Mouse (Mus musculus) right cerebral cortex, postnatal 25 days (tissue): ENCODE data around the gene Npb.
A peak's percentile ranks its signal among the peaks of the same experiment; 100 is the strongest.

Source experiments
- DNase-seq: peaks from one replicate; pipeline ENCODE4 v3.0.0; 2022

The Npb gene

GRCm38 (mm10) chr11:120616617-120617294 lies 8.5 kb downstream of the Npb start:
- no peak for DNase-seq

- peak; percentile 94 for DNase-seq
These were observed 9.3 kb downstream of the Npb start, which contains the start of gene Pcyt2 for GRCm38 (mm10) chr11:120617519-120618112. Gene Pcyt2 (minus strand): TSS chr11:120617936.

- no peak for DNase-seq
These were observed 10.6 kb downstream of the Npb start for GRCm38 (mm10) chr11:120618619-120619535.

- DNase-seq, result no peak
These were observed 11.9 kb downstream of the Npb start for GRCm38 (mm10) chr11:120620195-120620594.

GRCm38 (mm10) chr11:120622805-120623204 lies 14.5 kb downstream of the Npb start:
- DNase-seq, result no peak

- peak; percentile 53 for DNase-seq
These were observed 15.8 kb downstream of the Npb start for GRCm38 (mm10) chr11:120623961-120624679.

DNA sequence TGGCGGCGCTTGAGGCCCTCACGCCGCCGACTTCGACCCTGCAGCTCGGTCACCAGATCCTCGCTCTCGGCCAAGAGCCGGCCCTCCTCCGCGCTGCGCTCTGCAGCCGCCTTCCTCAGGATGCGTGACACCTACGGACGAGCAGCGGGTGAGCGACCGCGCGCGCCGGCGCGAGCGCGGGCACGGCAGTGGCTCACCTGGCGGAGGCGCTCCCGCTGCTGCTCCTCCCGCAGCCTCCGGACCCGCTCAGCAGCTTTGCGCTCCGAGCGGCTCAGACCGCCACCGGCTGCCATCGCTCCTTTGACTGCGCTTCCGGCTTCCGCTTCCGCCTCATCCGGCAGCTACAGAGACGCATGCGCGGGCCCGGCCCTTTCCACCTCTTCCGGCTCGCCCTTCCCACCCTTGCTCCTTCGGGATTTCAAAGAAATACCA lies 16.4 kb downstream of the Npb start:
- DNase-seq, result peak; percentile 82

- no peak for DNase-seq
These were observed 17.0 kb downstream of the Npb start, which contains the start of gene Sirt7 for GRCm38 (mm10) chr11:120625152-120625775. Gene Sirt7 (minus strand): TSS chr11:120625240.

DNA sequence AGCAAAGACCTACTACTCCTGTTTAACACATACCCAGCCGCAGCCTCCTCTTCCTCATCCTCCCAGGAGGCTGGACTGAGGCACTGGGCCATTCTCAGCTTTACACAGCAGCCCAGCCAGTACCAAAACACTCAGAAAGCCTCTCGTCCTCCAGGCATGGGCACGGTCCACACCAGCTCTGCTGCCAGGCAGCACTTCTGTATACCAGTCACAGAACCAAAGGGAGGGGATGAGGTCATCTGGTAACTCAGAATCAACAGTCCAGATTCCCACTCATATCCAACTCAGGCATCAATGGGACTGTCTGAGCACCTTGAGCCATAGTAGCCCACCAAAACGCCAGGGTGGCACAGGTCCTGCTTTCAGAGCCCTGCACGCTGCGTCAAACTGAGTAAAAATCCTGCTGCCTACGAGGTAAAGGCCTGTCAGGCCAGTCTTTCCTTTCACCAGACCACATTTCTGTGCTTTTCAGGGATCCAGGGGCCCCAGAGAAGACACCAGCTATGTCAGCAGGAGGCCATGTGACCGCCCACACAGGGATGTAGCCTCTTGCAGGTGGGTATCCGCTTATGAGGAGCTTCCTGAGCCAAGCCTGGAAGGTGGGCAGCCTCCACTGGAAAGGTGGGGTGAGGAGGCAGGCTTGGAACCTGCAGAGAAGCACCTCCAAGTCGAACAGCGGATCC lies 18.6 kb downstream of the Npb start:
- no peak for DNase-seq

DNA sequence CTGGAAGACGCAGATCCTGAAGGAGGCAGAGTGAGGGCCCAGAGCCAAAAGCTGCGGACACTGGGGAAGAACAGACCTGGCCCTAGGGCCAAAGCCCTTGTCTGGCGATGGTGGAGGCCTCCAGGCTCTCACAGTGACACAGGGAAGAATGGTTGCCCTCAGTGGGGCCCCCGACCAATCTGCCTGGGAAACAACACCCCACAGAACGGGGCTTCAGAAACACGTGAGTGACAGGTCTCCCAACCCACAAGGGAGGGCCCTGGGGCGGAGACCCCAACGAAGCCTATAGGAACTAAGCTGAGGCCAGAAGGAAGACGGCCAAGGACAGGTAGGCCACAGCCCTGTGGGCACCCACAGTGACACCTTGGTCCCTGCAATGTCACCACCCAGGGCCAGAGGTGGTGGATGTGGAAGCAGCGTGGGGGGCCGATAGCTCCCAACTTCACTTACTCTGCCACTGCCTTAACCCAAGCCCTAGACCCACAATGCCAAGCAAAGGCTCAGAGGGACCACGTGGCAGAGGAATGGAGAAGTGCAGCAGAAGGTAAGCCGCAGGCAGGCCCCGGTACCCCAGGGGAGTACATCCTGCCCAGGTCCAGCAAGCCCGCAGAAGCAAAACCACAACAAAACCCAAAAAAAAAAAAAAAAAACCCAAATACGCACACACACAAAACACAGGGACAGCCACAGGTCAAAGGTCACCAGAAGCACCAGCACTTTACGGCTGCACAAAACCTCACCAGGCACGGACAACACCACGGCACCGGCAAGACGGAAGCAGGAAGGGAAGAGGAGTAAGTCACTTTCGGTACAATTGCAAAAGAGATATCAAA lies 19.4 kb downstream of the Npb start:
- no peak for DNase-seq

GRCm38 (mm10) chr11:120628601-120629340 lies 20.5 kb downstream of the Npb start:
- no peak for DNase-seq

DNA sequence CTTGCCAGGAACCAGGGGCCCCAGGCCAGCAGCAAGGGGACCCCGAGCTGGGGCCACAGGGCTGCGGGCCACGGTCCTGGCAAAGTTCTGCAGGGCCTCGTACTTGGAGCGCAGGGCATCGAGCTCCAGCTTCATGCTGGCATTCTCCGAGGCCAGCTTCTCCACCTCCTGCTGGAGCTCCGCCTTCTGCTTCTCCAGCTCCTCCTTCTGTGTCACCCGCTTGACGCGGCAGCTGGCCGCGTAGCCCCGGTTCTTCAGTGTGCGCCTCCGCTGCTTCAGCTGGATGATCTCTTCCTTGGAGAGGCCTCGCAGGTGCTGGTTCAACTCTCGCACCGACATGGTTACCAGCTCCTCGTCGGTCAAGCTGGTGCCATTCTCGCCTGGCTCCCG lies 21.1 kb downstream of the Npb start:
- no peak for DNase-seq

DNA sequence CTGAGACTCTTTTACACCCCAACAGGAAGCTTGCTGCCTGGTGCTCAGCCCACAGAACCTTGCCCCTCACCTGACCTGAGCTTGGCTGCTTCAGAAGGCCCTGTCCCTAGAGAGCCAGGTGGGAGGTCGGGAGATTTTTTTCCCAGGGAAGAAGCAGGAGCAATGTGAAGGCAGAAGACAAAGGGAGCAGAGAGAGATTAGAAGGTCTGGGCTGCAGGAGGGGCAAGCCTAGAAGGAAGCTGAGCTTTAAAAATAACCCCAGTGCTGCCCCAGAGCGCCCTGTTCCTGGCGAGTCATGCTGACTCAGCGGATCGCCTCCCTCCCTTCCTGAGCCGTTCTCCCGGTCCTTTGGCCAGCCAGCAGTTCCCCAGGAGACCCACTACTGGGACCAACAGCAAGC lies 21.6 kb downstream of the Npb start:
- no peak for DNase-seq

DNA sequence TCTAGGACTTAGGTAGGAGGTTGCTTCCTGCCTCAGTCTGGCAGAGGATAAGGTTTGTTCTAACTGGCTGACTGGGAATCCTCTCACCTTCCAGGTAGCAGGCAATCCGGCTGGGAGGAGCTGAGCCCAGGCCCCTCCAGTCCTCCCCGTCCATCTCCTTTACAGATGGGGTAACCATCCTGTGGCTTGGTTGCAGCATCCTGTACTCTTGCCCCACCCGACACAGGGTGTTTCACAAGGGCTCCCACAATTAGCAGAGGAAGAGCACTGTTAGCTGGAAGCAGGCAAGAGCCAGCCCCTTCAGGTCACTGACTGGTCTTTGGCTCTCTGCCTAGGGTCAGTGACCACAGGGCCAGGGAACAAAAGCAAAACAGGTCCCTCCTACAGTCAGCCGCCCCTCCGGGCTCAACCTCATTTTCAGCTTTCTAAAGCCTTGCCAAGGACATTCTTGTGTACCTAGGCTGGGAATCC lies 22.2 kb downstream of the Npb start:
- no peak for DNase-seq

DNA sequence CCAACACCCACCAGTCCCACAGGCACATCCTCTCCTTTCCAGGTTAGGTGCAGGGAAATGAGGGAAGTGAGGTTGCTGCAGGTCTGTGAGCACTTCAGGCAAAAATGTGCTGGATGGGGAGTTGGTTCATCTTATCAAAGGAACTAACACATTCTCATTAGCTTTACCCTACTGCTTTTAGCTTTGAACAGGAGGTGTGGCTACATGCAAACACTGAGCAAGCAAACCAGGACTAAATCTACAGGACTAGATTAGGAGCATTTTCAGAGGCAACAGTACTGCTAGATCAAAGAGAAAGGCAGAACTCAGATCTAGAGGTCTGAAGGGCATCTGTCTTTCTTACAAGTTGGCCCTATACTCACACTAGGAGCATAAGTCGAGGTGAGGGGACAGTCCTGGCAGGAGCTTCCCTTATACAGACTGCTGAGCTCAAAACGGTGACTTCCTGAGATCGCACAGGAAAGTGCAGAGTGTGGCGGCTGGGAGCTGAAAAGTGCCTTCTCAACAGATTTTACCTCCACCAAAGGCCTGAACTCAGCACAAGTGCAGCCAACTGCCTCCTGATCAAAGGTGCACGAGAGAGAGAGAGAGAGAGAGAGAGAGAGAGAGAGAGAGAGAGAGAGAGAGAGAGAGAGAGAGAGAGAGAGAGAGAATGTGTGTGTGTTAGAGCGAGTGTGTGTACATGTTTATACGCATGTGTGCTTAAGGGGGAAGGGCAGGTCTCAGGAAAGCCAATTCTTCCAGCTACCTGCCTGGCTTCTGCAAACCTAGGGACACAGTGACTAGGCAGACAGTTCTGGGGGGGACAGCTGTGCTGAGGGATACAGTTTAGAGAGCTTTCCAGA lies 22.8 kb downstream of the Npb start:
- DNase-seq, result no peak

DNA sequence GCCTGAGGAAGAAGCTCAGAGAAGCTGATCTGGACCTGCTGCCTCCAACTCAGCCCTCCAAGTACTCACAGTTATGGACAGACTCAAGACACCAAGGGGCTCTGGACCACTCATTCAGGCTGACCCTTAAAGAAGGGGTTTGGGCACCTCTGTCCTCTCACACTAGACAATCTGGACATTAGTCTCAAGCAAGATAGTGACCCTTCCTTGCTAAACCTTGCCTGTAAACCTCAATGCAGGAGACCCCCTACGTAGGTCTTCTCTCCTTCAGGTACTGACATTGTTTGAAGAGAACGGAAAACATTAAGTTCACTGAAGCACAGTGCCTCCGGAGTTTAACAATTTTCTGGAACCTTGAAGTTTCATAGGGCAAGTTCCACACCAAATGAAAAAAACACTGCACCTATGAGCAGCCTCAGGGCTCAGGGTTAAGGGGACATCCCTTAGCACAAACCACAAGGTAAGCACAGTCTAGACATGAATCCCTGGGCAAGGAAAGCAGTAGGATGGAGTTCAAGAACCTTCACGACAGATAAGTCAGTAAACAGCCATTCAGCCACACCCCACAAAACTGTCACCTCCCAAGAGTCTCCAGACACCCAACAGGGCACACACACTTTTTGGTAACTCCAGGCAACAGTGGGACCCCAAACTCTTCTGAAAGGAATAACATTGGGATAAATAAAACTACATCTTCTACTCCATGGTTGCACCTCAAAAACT lies 23.6 kb downstream of the Npb start:
- DNase-seq, result no peak

- DNase-seq, result peak; percentile 61
These were observed 24.6 kb downstream of the Npb start for GRCm38 (mm10) chr11:120632559-120633519.
